Mouse (Mus musculus): ENCODE measurements at regions not wholly inside any gene's neighbourhood (a gene's known extent, or its start where the extent isn't known, plus 50 kb on each side); places are given as distances from the start of the nearest gene placed in this dataset.
A peak's percentile ranks its signal among the peaks of the same experiment; 100 is the strongest.
"Not testable (repeated sequence)": the region's sequence is repeated elsewhere in the genome, so short reads cannot be mapped to it uniquely, and the experiment has no call there.

DNA sequence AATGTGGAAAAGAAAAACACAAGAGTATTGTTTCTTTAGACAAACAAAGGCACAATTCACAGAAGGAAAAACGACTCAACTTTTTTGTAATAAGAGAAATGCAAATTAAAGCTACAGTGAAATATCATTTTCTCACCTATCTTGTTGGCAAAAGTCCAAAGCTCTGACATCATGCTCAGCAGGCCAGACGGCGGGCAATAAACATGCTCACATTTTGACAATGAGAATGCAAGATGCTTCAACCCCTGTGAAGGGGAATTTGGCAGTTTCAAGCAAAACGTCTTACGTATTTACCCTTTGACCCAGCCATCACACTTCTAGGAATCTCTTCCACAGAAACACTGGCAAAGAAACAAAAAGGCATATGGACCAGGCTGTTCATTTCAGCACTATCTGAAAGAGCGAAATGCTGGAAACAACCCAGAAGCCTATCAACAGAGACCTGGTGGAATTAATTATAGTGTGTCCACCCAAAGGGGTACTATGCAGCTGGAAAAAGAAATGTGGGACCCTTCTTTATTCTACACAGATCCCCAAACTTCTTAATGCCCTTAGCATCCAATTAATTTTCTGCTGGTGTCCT is 203.4 kb upstream of the 2610301B20Rik start:
- DNase-seq (ENCODE audit: low read depth): no peak

DNA sequence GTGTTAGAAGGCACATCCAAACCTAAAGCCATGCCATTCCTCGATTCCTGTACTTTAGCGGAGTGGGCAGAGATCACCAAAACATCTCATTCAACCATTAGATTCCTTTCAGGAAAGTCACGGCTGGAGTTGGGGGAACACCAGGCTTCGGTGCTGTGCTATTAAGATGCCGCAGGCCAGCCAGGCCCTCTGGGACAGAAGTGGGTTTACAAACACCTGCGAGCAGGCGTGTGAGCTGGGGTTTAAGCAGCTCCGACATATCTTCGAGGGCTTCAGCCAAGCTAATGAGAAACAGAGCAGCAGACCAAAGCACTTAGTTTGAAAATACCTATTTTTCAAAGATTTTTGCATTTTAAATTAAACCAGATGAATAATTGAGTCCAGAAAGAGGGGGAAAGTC is 183.2 kb upstream of the 2610301B20Rik start:
- DNase-seq (ENCODE audit: low read depth): no peak

DNA sequence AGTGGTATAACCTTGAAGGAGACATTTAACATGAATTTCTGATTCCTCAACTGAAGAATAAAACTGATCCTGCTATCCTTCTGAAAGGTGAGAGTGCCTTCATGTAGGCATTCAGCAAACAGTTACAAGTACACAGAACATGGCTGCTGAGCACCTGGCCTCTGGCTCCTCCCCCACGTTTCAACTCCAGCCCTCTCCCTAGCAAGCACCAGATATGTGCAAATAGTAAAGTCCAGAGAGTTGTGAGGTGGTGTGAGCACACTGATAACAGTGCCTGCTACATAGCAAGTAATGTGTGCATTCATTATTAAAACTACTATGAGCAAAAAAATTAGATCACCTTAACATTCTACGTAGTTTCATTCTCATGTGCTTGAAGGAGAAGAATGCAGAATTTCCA is 181.4 kb upstream of the 2610301B20Rik start:
- DNase-seq (ENCODE audit: low read depth): no peak

GRCm38 (mm10) chr4:10693446-10694105 is 180.7 kb upstream of the 2610301B20Rik start:
- DNase-seq (ENCODE audit: low read depth): no peak

DNA sequence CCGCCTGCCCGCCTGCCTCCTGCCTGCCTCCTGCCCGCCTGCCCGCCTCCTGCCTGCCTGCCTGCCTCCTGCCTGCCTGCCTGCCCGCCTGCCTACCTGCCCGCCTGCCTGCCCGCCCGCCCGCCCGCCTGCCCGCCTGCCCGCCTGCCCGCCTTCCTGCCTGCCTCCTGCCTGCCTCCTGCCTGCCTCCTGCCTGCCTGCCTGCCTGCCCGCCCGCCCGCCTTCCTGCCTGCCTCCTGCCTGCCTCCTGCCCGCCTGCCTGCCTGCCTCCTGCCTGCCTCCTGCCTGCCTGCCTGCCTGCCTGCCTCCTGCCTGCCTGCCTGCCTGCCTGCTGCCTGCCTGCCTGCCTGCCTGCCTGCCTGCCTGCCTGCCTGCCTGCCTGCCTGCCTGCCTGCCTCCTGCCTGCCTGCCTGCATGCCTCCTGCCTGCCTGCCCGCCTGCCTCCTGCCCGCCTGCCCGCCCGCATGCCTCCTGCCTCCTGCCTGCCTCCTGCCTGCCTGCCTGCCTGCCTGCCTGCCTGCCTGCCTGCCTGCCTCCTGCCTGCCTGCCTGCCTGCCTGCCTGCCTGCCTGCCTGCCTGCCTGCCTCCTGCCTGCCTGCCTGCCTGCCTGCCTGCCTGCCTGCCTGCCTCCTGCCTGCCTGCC is 180.1 kb upstream of the 2610301B20Rik start:
- not testable (repeated sequence) for DNase-seq (ENCODE audit: low read depth)

GRCm38 (mm10) chr4:10697225-10697836 is 177.0 kb upstream of the 2610301B20Rik start:
- no peak for DNase-seq (ENCODE audit: low read depth)

DNA sequence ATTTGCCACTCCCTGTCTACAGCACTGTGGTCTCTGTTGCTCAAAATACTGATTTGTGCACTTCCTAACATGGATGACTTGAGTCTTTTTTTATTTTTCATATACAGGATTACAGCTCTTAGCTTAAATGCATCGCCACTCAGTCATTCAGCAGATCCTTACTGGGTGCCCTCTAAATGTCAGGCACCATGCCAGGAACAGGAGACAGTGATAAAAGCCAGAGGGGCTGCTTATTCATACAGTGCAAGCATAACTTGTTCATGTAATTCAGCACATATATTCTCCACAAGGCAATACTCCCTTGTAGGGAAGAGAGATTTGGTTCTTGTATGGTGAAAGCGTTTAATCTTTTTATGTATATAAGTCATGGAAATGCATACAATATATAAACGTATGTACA is 175.7 kb upstream of the 2610301B20Rik start:
- DNase-seq (ENCODE audit: low read depth): no peak

- DNase-seq (ENCODE audit: low read depth): no peak
Measured at GRCm38 (mm10) chr4:10701479-10701878, 172.8 kb upstream of the 2610301B20Rik start.

DNA sequence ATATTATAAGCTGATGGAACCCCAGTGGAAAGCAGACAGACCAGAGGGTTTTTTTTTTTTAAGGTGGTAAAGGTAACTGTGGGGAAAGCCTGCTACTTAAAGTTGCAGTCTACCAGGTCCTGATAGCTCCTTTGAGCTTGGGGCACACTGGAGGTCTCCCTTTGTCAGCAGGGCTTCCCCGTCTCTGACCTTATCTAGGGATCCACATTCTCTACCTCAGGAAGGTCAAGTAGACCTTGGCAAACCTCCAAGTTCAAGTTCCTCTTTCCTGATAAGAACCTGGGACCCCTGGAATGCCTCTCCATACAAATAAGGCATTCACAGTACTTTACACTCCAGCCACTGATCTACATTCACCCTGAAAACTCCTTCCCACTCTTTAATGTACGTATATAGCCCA is 171.1 kb upstream of the 2610301B20Rik start:
- no peak for DNase-seq (ENCODE audit: low read depth)

- DNase-seq (ENCODE audit: low read depth): no peak
Measured at GRCm38 (mm10) chr4:10707016-10707657, 167.2 kb upstream of the 2610301B20Rik start.

GRCm38 (mm10) chr4:10707658-10708056 is 166.6 kb upstream of the 2610301B20Rik start:
- no peak for DNase-seq (ENCODE audit: low read depth)

DNA sequence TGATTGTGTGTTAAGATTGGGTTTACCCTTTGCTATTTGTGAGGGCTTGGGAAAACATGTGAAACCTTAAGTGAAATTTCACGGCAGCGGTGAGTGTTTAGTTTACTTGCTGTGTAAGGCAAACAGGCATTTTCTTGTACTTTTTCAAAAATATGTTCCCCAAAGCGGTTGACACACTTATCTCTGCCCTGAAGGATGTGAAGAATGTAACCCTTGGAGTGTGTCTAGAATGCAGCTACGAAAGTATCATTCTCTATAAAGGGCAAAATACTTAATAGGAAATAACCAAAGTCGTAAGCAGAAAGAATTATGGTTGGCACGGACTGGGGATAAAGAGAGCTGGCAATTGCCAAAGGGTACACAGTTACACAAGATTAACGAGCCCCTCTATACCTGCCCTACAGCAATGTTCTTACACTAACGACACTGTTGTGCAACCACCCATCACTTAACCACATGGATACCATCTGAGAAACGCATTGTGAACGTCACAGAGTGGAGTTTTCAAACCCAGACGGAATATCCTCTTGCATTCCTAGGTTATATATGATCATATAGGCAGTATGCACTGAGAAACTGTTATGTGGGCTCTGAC is 162.3 kb upstream of the 2610301B20Rik start:
- DNase-seq (ENCODE audit: low read depth): no peak

- DNase-seq (ENCODE audit: low read depth): no peak
Measured at GRCm38 (mm10) chr4:10723341-10723740, 151.0 kb upstream of the 2610301B20Rik start.

- no peak for DNase-seq (ENCODE audit: low read depth)
Measured at GRCm38 (mm10) chr4:10727894-10728293, 146.4 kb upstream of the 2610301B20Rik start.

DNA sequence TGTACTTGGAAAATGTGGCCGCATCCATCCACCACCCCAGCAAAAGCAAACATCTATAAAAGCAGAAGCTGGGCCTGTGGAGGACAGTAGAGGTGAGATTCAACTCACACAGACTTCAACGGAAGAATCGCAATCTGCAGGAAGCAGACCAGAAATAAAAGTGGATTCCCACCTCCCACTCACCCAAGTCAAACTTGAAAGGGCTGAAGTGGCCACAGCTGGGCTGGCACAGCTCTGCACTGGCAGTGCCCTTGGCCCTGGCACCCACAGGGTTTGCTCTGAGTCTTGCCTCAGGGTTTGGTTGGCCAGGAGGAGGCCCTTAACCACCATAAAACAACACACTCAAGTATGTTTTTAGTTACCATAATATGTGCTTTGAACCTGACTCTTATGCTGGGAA is 129.1 kb upstream of the 2610301B20Rik start:
- DNase-seq (ENCODE audit: low read depth): no peak

DNA sequence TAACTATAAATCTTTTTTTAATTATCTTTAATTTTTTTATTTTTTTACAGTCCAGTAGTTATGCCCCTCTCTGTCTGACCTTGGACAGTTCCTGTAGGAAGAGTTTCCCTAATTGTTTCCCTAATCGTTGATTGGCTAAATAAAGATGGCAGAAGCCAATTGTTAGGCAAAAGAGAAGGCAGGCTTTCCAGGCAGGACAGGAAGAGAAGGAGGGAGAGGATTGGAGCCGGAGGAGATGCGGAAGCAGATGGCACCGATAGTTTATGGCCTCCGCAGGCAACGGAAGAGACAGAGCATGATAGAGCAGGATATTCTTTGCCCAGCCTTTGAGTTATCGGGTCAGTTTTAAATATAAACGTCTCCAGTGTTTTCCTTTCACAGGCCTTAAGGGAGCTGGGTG is 125.5 kb upstream of the 2610301B20Rik start:
- DNase-seq (ENCODE audit: low read depth): no peak

DNA sequence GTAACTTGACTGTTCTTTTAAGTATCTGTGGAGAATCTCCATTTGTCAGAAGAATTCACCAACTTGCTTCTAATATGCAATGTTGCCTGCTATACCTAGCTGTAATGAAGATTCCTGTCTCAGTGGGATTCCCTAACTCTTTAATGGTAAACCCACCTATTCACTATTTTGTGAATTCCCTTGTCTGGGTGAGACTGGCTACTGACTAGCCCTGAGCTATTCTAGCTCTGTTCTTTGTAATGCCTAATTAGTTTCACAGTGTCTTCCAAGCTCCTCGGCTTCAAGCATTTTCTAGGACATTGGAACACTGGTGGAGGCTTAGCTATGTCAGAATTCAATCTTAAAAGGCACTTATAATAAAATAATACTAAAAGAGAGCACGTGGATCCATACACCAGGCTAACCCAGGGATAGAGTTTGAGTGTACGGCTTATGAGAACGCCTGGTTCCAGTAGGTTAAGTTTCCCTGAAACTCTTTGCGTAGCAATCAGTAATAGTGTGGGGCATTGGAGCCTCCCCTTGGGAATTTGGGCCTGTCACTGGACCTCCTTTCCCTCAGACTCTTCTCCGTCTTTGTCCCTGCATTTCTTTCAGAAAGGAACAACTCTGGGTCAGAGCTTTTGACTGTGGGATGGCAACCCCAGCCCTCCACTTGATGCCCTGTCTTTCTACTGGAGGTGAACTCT is 123.8 kb upstream of the 2610301B20Rik start:
- not testable (repeated sequence) for DNase-seq (ENCODE audit: low read depth)

DNA sequence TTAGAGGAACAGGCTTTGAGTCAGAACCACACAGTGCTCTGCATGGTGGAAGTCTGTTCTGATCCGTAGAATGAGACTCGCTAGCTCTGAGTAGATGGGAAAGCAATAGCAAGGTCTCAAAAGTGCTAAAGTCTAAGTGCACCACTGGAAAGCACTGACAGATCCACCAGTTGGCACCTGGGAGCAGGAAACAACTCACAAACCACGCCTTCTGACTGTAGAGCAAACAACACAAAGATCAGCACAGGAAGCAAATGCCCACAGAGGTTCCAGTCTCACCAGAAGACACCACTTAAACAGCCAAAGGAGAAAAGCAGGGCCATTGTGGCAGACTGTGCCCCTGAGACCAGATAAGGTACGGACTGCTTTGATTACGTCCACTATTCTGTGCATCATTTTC is 121.1 kb upstream of the 2610301B20Rik start:
- DNase-seq (ENCODE audit: low read depth): no peak

DNA sequence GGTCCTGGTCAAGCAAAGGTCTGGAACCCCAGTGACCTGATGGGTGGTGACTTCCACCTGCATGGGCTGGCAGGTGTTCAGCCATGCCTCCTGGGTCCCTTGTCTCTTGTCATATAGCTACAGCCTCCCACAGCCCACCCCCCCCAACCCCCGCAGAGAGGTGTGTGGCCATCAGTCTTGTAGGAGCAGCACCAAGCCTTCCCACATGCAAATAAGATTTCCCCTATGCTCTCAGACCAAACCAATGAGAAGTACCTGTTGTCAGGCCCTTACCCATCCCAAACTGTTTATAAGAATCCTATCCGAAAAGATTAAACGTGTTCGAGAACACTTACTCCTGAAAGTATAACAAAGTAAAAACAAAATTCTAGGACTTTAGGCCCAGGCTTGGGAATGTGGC is 114.8 kb upstream of the 2610301B20Rik start:
- no peak for DNase-seq (ENCODE audit: low read depth)

DNA sequence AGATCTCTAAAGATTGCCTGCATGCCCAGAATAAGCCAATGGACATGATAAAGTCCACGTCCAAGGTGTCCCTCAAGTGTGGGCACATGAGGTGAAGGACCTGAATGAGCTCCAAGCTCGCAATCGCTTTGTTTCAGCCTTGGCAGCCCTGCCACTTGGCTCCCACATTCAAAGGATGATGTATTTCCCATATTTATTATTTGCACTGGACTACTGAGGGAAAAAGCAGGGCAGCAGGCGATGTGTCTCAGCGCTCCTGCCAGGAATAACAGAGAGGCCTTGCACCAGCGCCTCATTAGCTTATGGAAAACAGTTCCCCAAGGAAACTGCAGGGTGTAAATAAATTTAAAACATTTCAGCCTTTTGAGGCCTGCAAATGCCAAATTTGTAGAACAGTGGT is 106.6 kb upstream of the 2610301B20Rik start:
- no peak for DNase-seq (ENCODE audit: low read depth)

DNA sequence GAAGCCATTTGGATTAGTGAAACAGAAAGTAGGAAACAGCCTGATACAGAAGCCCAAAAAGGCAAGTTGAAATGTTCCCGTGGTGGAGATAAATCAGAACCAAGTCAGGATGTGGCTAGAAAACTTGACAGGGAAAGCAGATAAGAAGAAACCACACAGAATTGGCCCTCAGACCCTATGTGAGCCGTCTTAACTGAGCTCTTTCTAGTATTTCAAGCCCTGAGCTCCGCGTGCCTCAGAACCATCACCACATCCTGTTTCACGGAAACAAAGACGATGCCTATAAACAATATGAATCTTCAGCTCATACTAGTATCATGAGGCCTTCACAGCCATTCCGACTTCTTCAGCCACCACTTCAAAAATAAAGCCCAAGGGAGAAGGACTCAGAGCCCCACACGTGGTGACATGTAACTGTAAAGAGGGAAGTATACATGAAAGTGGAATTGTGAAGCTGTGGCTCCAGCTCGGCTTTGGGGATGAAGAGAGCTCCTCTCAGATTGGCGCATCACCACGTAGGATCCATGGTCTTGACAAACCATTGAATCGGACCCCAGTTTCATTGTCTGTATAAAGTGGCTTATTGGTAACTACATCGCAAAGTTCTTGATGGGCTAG is 104.2 kb upstream of the 2610301B20Rik start:
- DNase-seq (ENCODE audit: low read depth): peak; percentile 9
